Mouse (Mus musculus) ES-Bruce4 (cell line): Measurements from ENCODE around the gene Urgcp. TPM values are rescaled to one million over a fixed set of nuclear protein-coding genes. Genes with fewer than 3 reads are reported as not detected.

Source experiments
- H3K27ac ChIP-seq: 2 replicates; pipeline ENCODE4 v1.5.1; 2012; ENCODE audit warnings: low read length, inconsistent platforms; ENCODE audit not compliant: insufficient read depth
- H3K27me3 ChIP-seq: 2 replicates; pipeline ENCODE4 v1.6.1; 2012; ENCODE audit warnings: mild to moderate bottlenecking, low read length, inconsistent platforms; ENCODE audit not compliant: control insufficient read depth, poor library complexity, insufficient read depth, severe bottlenecking
- H3K36me3 ChIP-seq: 2 replicates; pipeline ENCODE4 v1.6.1; 2012; ENCODE audit warnings: inconsistent platforms, mild to moderate bottlenecking, low read length, moderate library complexity; ENCODE audit not compliant: control insufficient read depth, poor library complexity, insufficient read depth, severe bottlenecking
- H3K4me1 ChIP-seq: one replicate; pipeline ENCODE4 v1.8.1; 2011; ENCODE audit warnings: low read length; ENCODE audit not compliant: control insufficient read depth, insufficient read depth
- H3K4me3 ChIP-seq: 2 replicates; pipeline ENCODE4 v1.5.1; 2011; ENCODE audit warnings: low read depth, mild to moderate bottlenecking, low read length
- H3K9ac ChIP-seq: 2 replicates; pipeline ENCODE4 v1.6.1; 2012; ENCODE audit warnings: low read depth, mild to moderate bottlenecking, inconsistent platforms; ENCODE audit not compliant: poor library complexity, severe bottlenecking
- H3K9me3 ChIP-seq: replicated peaks from 2 replicates; pipeline ENCODE4 v1.6.1; 2012; ENCODE audit warnings: mild to moderate bottlenecking, low read length, inconsistent platforms; ENCODE audit not compliant: control insufficient read depth, poor library complexity, insufficient read depth, severe bottlenecking
- CTCF ChIP-seq: IDR thresholded peaks from one replicate; pipeline ENCODE4 v1.8.1; 2011; ENCODE audit warnings: low read depth, low read length
- EP300 ChIP-seq: IDR thresholded peaks from 2 replicates; pipeline ENCODE4 v1.6.1; 2011; ENCODE audit warnings: low read depth, low read length; ENCODE audit not compliant: insufficient read depth
- POLR2A ChIP-seq: IDR thresholded peaks from one replicate; pipeline ENCODE4 v1.8.1; 2011; ENCODE audit warnings: low read length; ENCODE audit not compliant: insufficient read depth
- polyA plus RNA-seq: library from polyadenylated mRNA; stranded (reverse); fragments of >200 nt; gene quantifications from 2 replicates; pipeline ENCODE4 v1.2.4, GENCODE M21; 2011; ENCODE audit warnings: low read depth; ENCODE audit not compliant: missing spikeins, insufficient read depth, insufficient read length

Urgcp gene
- polyA plus RNA-seq, 1 experiment = 10.6 TPM

- 0 out of 2 replicates have a peak overlapping the region, but pooled peaks have one; percentile 13 for H3K9ac ChIP-seq
- no peak for TF ChIP-seq CTCF
- TF ChIP-seq POLR2A = no peak
- no peak for TF ChIP-seq EP300
- H3K4me3 ChIP-seq = no peak overlapping the region
- peaks cover 1% of the 10 kb centered on the region for H3K4me1 ChIP-seq
- H3K36me3 ChIP-seq = peaks cover 18% of the 10 kb centered on the region
- no peaks in the 10 kb centered on the region for H3K9me3 ChIP-seq
- peak overlapping the region; percentile 97 for H3K27ac ChIP-seq
- H3K27me3 ChIP-seq = no peaks in the 10 kb centered on the region
These were observed 59.2 kb downstream of the Urgcp start for GRCm38 (mm10) chr11:5702957-5703332.

- no peaks in the 10 kb centered on the region for H3K27me3 ChIP-seq
- H3K36me3 ChIP-seq = peaks cover 18% of the 10 kb centered on the region
- H3K9me3 ChIP-seq = no peaks in the 10 kb centered on the region
- peaks cover 1% of the 10 kb centered on the region for H3K4me1 ChIP-seq
- 0 out of 2 replicates have a peak overlapping the region, but pooled peaks have one; percentile 13 for H3K9ac ChIP-seq
- no peak overlapping the region for H3K4me3 ChIP-seq
- TF ChIP-seq CTCF (no peak), EP300 (no peak), POLR2A (no peak)
- peak overlapping the region; percentile 99 for H3K27ac ChIP-seq
These were observed 59.8 kb downstream of the Urgcp start for GRCm38 (mm10) chr11:5702271-5702956.

- Histone ChIP-seq H3K4me3 (no peak overlapping the region), H3K4me1 (peaks cover 1% of the 10 kb centered on the region), H3K36me3 (peaks cover 18% of the 10 kb centered on the region), H3K9me3 (no peaks in the 10 kb centered on the region), H3K27me3 (no peaks in the 10 kb centered on the region), H3K27ac (peak overlapping the region; percentile 99), H3K9ac (no peak overlapping the region)
- TF ChIP-seq EP300 = no peak
- no peak for TF ChIP-seq POLR2A
- no peak for TF ChIP-seq CTCF
These were observed 60.4 kb downstream of the Urgcp start for GRCm38 (mm10) chr11:5701821-5702220.

GRCm38 (mm10) chr11:5701300-5701699, 60.9 kb downstream of the Urgcp start:
- peaks cover 18% of the 10 kb centered on the region for H3K36me3 ChIP-seq
- H3K4me3 ChIP-seq = no peak overlapping the region
- H3K27me3 ChIP-seq = no peaks in the 10 kb centered on the region
- TF ChIP-seq EP300 (no peak), POLR2A (no peak), CTCF (no peak)
- H3K9ac ChIP-seq = no peak overlapping the region
- no peaks in the 10 kb centered on the region for H3K9me3 ChIP-seq
- H3K27ac ChIP-seq = peak overlapping the region; percentile 99
- H3K4me1 ChIP-seq = peaks cover 1% of the 10 kb centered on the region

- TF ChIP-seq POLR2A (no peak), CTCF (no peak), EP300 (no peak)
- Histone ChIP-seq H3K27ac (peak overlapping the region; percentile 84), H3K4me1 (no peaks in the 10 kb centered on the region), H3K9me3 (no peaks in the 10 kb centered on the region), H3K4me3 (no peak overlapping the region), H3K9ac (no peak overlapping the region), H3K27me3 (no peaks in the 10 kb centered on the region), H3K36me3 (peaks cover 18% of the 10 kb centered on the region)
These were observed 61.4 kb downstream of the Urgcp start for GRCm38 (mm10) chr11:5700808-5701207.

GRCm38 (mm10) chr11:5691775-5692174, 70.4 kb downstream of the Urgcp start:
- Histone ChIP-seq H3K27ac (0 out of 2 replicates have a peak overlapping the region, but pooled peaks have one; percentile 16), H3K36me3 (no peaks in the 10 kb centered on the region), H3K4me1 (peaks cover 3% of the 10 kb centered on the region), H3K9me3 (peaks cover 5% of the 10 kb centered on the region), H3K4me3 (no peak overlapping the region), H3K9ac (no peak overlapping the region), H3K27me3 (no peaks in the 10 kb centered on the region)
- TF ChIP-seq POLR2A = no peak
- TF ChIP-seq CTCF = peak; percentile 69
